Mouse (Mus musculus) gastrocnemius, adult 18-20 months (tissue): ENCODE measurements around the gene Jph3. TPM values are rescaled to one million over a fixed set of nuclear protein-coding genes. Genes with fewer than 3 reads are reported as not detected.

Source experiments
- DNase-seq: peaks from one replicate; pipeline ENCODE4 v3.0.0; 2021; ENCODE audit warnings: low spot score
- total RNA-seq, 2 experiments: library from RNA; stranded (reverse); gene quantifications; 2 replicates each; pipeline ENCODE4 v1.2.3; 2021

Jph3 gene
- total RNA-seq, 2 experiments from 2014 or later = 0.07 TPM; not detected in 1

DNA sequence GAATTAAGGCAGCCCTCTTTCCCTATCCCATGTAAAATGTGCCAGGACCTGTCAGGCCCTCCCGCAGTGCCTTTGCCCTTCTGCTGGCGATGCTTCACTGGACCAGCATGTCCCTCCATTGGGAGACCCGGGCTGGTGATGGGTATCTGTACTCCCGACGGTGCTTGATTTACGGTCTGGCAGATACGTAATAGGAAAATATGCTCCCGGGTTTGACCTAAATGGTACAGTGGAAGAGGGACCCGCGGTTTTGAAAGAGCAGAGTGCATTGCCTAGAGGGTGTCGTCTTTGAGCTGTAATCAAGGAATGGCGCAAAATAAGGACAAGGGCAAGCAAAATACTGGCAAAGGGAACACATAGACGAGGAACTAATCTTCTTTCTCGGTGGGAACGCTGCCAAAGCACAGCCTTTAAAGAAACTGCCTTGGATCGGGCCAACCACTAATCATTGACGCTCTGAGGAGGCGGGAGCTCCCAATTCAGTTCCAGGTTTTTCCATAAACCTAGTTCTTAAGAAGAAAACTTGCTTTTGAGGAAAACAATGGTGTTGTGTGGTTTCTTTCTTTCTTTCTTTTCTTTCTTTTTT lies 100.4 kb downstream of the Jph3 start:
- DNase-seq = no peak

DNA sequence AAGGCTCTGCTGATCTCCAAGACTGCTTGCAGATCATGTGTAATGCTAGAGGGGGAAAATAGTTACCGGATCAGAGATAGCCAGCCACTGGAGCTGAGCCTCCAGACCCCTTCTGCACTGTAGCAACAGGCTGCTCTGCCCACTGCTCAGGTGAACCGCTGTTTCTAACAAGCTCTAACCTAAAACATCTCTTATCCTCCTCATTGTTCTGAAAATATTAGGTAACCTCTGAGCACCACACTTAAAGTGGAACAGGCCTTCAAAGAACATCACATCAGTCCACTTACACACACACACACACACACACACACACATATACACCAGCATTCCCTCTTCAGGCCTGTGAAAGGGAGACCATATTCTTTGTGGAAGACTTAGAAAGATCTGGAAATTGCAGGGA lies 102.6 kb downstream of the Jph3 start:
- DNase-seq = no peak

DNA sequence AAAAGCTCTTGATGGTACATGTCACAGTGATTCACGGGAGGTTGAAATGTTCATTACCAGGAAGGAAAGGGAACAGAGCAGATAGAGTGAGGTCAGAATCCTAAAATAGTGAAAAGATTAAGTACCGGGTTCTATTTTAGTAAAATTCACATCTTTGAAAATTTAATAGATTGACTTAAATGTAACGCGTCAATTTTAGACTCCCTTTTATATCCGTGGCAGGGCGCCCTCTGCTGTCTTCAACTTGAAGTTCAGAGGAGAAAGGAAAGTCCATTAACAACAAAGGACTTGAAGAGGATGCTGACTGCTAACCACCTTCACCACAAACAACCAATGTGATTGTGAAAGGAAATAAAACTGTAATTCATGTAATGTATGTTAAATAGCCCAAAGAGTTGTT lies 103.1 kb downstream of the Jph3 start:
- DNase-seq = peak; percentile 55

DNA sequence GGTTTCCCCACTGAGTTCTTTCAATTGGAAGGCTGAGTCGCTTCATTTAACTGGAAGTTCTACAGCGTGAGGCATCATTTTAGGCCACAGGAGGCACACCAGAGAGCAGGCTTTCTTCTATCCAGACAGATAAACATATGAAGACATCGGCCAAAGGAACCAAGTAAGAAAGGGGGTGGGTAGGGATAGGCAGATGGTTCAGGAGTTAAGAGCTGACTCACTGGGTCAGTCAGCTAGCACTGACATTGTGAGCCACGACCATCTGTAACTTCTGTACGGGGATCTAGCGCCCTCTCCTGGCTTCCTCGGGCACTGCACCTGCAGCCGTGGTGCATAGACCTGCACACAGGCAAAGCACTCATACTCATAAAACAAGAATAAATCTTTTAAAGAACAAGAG lies 111.8 kb downstream of the Jph3 start:
- no peak for DNase-seq

DNA sequence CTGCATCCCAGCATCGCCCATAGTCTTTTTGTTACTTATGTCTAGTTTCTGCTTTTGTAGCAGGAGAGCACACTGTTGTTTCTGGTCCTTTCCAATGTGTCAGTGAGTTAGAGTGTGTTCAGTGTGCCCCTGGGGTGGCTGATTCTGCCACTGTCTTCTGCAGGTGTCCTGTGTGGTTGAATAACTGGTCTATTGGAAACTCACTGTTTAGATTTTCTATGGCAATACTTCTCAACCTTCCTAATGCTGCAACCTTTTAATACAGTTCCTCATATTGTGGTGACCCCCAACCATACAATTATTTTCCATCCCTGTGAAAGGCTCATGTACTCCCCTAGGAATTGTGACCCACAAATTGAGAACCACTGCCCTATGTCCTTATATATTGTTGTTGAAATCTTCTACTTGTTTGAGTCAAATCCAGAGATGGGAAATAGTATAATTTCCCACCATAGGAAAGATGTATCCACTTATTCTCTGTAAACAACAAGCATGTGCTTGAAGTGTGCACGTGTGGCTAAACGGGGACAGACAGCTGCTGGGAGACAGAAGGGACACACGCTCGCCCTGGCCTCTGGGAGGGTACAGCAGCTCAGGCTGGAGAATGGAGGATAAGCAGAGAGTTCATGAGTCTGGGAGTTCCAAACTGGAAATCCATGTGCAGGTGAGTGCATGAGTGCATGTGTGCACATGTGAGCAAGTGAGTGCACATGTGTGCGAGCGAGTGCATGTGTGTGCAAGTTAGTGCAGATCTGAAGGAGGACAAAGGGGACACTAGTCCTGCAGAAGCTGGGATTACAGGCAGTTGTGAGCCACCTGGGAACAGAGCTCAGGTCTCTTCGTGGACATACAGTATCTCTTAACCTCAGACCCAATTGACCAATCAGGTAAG lies 112.9 kb downstream of the Jph3 start:
- no peak for DNase-seq

DNA sequence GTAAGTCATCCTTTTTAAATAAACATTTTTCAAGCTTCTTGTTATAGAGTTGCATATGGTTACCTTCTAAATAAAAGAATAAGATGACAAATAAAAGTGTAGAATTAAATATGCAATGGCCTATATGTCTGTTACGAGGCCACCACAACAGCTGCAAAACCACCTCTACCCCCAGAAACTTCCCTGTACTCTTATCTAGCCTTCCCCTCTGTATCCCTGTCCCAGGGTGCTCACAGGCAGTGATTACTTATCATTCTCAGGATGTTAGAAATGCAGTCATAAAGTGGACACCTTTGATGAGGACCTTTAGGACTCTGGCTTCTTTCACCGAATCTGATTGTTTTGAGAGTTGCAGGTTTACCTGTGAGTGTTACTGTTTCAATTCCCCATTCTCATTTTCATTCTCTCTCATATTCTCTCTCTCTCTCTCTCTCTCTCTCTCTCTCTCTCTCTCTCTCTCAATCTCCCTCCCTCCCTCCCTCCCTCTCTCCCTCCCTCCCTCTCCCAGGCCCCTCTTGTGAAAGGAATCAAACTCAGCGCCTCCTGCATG lies 113.8 kb downstream of the Jph3 start:
- no peak for DNase-seq

Other genes with a start within 250 kb of the Jph3 start
- gene 1700018B08Rik, start 185.3 kb upstream of the Jph3 start, total RNA-seq = not detected
- 100 to 1,000 TPM; 130 to 173 TPM for gene Fbxo31, start 150.8 kb upstream of the Jph3 start, total RNA-seq
- gene Map1lc3b, start 139.3 kb upstream of the Jph3 start, total RNA-seq = 100 to 1,000 TPM; 167 to 182 TPM
- gene Zcchc14, start 76.7 kb upstream of the Jph3 start, total RNA-seq = 10 to 100 TPM; 15.6 to 17.1 TPM
- gene Klhdc4, start 99.9 kb downstream of the Jph3 start, total RNA-seq = 10 to 100 TPM in 1 of 2 experiments, 1 to 10 TPM in 1; 9.4 to 10.7 TPM
- gene Slc7a5, start 178.1 kb downstream of the Jph3 start, total RNA-seq = 1 to 10 TPM; 1.0 to 1.4 TPM
- not detected for gene Car5a, start 215.3 kb downstream of the Jph3 start, total RNA-seq
- 1 to 10 TPM; 8.4 TPM for gene Banp, start 220.1 kb downstream of the Jph3 start, total RNA-seq